Mouse (Mus musculus) brain, embryonic 14.5 days (tissue): ENCODE measurements around the gene Lfng.

Experiments used
- CTCF ChIP-seq: fragments of 200-500 bp; IDR thresholded peaks from 2 replicates; pipeline ENCODE4 v1.5.1; 2012; ENCODE audit warnings: inconsistent platforms, mild to moderate bottlenecking, moderate library complexity, borderline replicate concordance; ENCODE audit not compliant: insufficient read depth, insufficient read length; ENCODE audit errors: extremely low read depth
- POLR2A ChIP-seq: fragments of 200-500 bp; IDR thresholded peaks from 2 replicates; pipeline ENCODE4 v1.6.1; 2012; ENCODE audit warnings: mild to moderate bottlenecking, inconsistent platforms, borderline replicate concordance; ENCODE audit not compliant: poor library complexity, insufficient read depth, insufficient read length, severe bottlenecking; ENCODE audit errors: extremely low read depth

GRCm38 (mm10) chr5:140599939-140600338, 7.2 kb upstream of the Lfng start:
- TF ChIP-seq POLR2A (no peak), CTCF (no peak)
